Mouse (Mus musculus): ENCODE results near the gene Lag3.

- TF ChIP-seq CTCF (IDR thresholded peaks at IDR 0.05; ENCODE audit: low read depth) (no peak), EP300 (optimal IDR thresholded peaks at IDR 0.05) (no peak)
Measured at GRCm38 (mm10) chr6:124857840-124858530, 53.5 kb downstream of the Lag3 start.
